Mouse (Mus musculus): Measurements from ENCODE around the gene Ppp1r12c. TPM values are rescaled to one million over a fixed set of nuclear protein-coding genes. Genes with fewer than 3 reads are reported as not detected.

The Ppp1r12c gene
- total and polyA plus RNA-seq, 3 experiments, result 55.8 to 103 (median 71.0) TPM

- no peak for TF ChIP-seq UBTF (IDR thresholded peaks at IDR 0.05; ENCODE audit: low read depth, low read length)
Measured at GRCm38 (mm10) chr7:4501558-4502397, at the start of gene Ppp1r12c (continued).

- Histone ChIP-seq H3K9me3 (replicated peaks; ENCODE audit: low read length) (no peaks in the 10 kb centered on the region), H3K4me1 (ENCODE audit: control insufficient read depth in 1 of 2, insufficient read depth in 2 of 2) (peaks cover 4 to 5% of the 10 kb centered on the region in 2 experiments; a peak in 3 of 4 replicates), H3K4me2 (ENCODE audit: insufficient read depth, low read depth, poor library complexity, severe bottlenecking) (peak within 1 kb of the TSS; percentile 77), H3K27ac (ENCODE audit: insufficient read depth, low read depth) (no peak within 1 kb of the TSS), H3K27me3 (replicated peaks) (peaks cover 51% of the 10 kb centered on the region), H3K9ac (ENCODE audit: insufficient read depth, low read depth) (no peak within 1 kb of the TSS), H3K4me3 (replicated peaks in 1 of 3; ENCODE audit: low read depth in 2 of 3, low read length in 2 of 3, poor library complexity in 1 of 3) (no peak within 1 kb of the TSS), H3K79me2 (replicated peaks; ENCODE audit: control insufficient read depth, extremely low read depth, insufficient read depth, poor library complexity, severe bottlenecking) (no peaks in the 10 kb centered on the region), H3K36me3 (replicated peaks in 1 of 2; ENCODE audit: control insufficient read depth in 1 of 2, insufficient read depth in 1 of 2, low read length in 1 of 2) (no peaks in the 10 kb centered on the region)
- dilution Hi-C loops (cut with MboI; ENCODE audit: extremely low pct_ligation_motif_present, extremely low pct_unique_long_range_greater_than_20kb, low sequenced_read_pairs) (no loop called here), in situ Hi-C loops (cut with MboI; ENCODE audit: low pct_ligation_motif_present, low pct_unique_long_range_greater_than_20kb, low sequenced_read_pairs) (no loop called here)
- DNase-seq (ENCODE audit: extremely low read depth), result no peak
- TF ChIP-seq MXI1 (IDR thresholded peaks at IDR 0.05; ENCODE audit: low read depth, low read length) (no peak; the same call in none of the 2 replicates), NRF1 (IDR thresholded peaks at IDR 0.05; ENCODE audit: low read depth, low read length) (peak; percentile 77)
Measured at GRCm38 (mm10) chr7:4547221-4547641, 45.8 kb upstream of the Ppp1r12c start, which contains the start of gene Syt5. TSS of gene Syt5 (minus strand) at chr7:4547541.

GRCm38 (mm10) chr7:4546591-4547131 is 45.2 kb upstream of the Ppp1r12c start:
- Histone ChIP-seq H3K27ac (ENCODE audit: insufficient read depth, low read depth) (no peak overlapping the region), H3K36me3 (replicated peaks in 1 of 2; ENCODE audit: control insufficient read depth in 1 of 2, insufficient read depth in 1 of 2, low read length in 1 of 2) (no peaks in the 10 kb centered on the region), H3K4me2 (ENCODE audit: insufficient read depth, low read depth, poor library complexity, severe bottlenecking) (peak overlapping the region; percentile 77; the same call in 1 of the 2 replicates), H3K4me3 (replicated peaks in 1 of 3; ENCODE audit: low read depth in 2 of 3, low read length in 2 of 3, poor library complexity in 1 of 3) (no peak overlapping the region), H3K4me1 (ENCODE audit: control insufficient read depth in 1 of 2, insufficient read depth in 2 of 2) (peaks cover 4 to 5% of the 10 kb centered on the region in 2 experiments; a peak in 3 of 4 replicates), H3K9me3 (replicated peaks; ENCODE audit: low read length) (no peaks in the 10 kb centered on the region), H3K27me3 (replicated peaks) (peaks cover 48% of the 10 kb centered on the region), H3K9ac (ENCODE audit: insufficient read depth, low read depth) (no peak overlapping the region), H3K79me2 (replicated peaks; ENCODE audit: control insufficient read depth, extremely low read depth, insufficient read depth, poor library complexity, severe bottlenecking) (no peaks in the 10 kb centered on the region)
- DNase-seq (ENCODE audit: extremely low read depth), result no peak
- dilution Hi-C loops (cut with MboI; ENCODE audit: extremely low pct_ligation_motif_present, extremely low pct_unique_long_range_greater_than_20kb, low sequenced_read_pairs), result no loop called here
- TF ChIP-seq ELF1 (IDR thresholded peaks at IDR 0.05; ENCODE audit: low read depth, low read length), result no peak
- no peak for TF ChIP-seq MAX (IDR thresholded peaks at IDR 0.05; ENCODE audit: low read length)
- TF ChIP-seq MYC (IDR thresholded peaks at IDR 0.05; ENCODE audit: low read depth, low read length), result no peak
- no peak for TF ChIP-seq MEF2A (IDR thresholded peaks at IDR 0.05; ENCODE audit: borderline replicate concordance, low read depth, low read length)
- TF ChIP-seq MXI1 (IDR thresholded peaks at IDR 0.05; ENCODE audit: low read depth, low read length), result peak; percentile 19
- no peak for TF ChIP-seq RAD21 (IDR thresholded peaks at IDR 0.05; ENCODE audit: low read depth, low read length)
- in situ Hi-C loops (cut with MboI; ENCODE audit: low pct_ligation_motif_present, low pct_unique_long_range_greater_than_20kb, low sequenced_read_pairs), result no loop called here
